Mouse (Mus musculus) layer of hippocampus, adult 8-10 months (tissue): ENCODE results near the gene Ptpn14. TPM values are rescaled to one million over a fixed set of nuclear protein-coding genes. Genes with fewer than 3 reads are reported as not detected.
A peak's percentile ranks its signal among the peaks of the same experiment; 100 is the strongest.

Experiments used
- DNase-seq, 2 experiments: peaks; one replicate each; pipeline ENCODE4 v3.0.0; 2022; ENCODE audit warnings: low spot score in 2 of 2
- total RNA-seq, 4 experiments: library from RNA; stranded (reverse); gene quantifications; 2 replicates each; pipeline ENCODE4 v1.2.4; 2022

The Ptpn14 gene
- total RNA-seq, 4 experiments from 2014 or later = 11.1 to 16.1 (median 12.3) TPM

GRCm38 (mm10) chr1:189717546-189717945 lies 10.5 kb upstream of the Ptpn14 start:
- no peak for DNase-seq

- DNase-seq = no peak
These were observed 9.5 kb upstream of the Ptpn14 start for GRCm38 (mm10) chr1:189718600-189718999.

GRCm38 (mm10) chr1:189726121-189726520 lies 1.9 kb upstream of the Ptpn14 start:
- no peak for DNase-seq

- no peak for DNase-seq
These were observed 653 bp upstream of the Ptpn14 start for GRCm38 (mm10) chr1:189727346-189727883.

- DNase-seq = no peak
These were observed 682 bp downstream of the Ptpn14 start for GRCm38 (mm10) chr1:189728784-189729115.

- DNase-seq = no peak
These were observed 1.2 kb downstream of the Ptpn14 start for GRCm38 (mm10) chr1:189729141-189729815.

GRCm38 (mm10) chr1:189731697-189732096 lies 3.6 kb downstream of the Ptpn14 start:
- no peak for DNase-seq

- DNase-seq = no peak
These were observed 4.1 kb downstream of the Ptpn14 start for GRCm38 (mm10) chr1:189732156-189732555.

- no peak for DNase-seq
These were observed 12.0 kb downstream of the Ptpn14 start for GRCm38 (mm10) chr1:189740075-189740474.

- DNase-seq = no peak
These were observed 14.0 kb downstream of the Ptpn14 start for GRCm38 (mm10) chr1:189742041-189742440.

GRCm38 (mm10) chr1:189743136-189743535 lies 15.1 kb downstream of the Ptpn14 start:
- no peak for DNase-seq

GRCm38 (mm10) chr1:189744914-189745710 lies 17.0 kb downstream of the Ptpn14 start:
- DNase-seq = no peak

- no peak for DNase-seq
These were observed 18.5 kb downstream of the Ptpn14 start for GRCm38 (mm10) chr1:189746520-189746919.

- no peak for DNase-seq
These were observed 21.7 kb downstream of the Ptpn14 start for GRCm38 (mm10) chr1:189749789-189750188.

GRCm38 (mm10) chr1:189750233-189750632 lies 22.2 kb downstream of the Ptpn14 start:
- DNase-seq = no peak

GRCm38 (mm10) chr1:189752245-189752644 lies 24.2 kb downstream of the Ptpn14 start:
- no peak for DNase-seq

- no peak for DNase-seq
These were observed 27.0 kb downstream of the Ptpn14 start for GRCm38 (mm10) chr1:189755072-189755471.

- peak; percentile 33 to 37 for DNase-seq
These were observed 28.4 kb downstream of the Ptpn14 start for GRCm38 (mm10) chr1:189756306-189757053.

- no peak for DNase-seq
These were observed 29.0 kb downstream of the Ptpn14 start for GRCm38 (mm10) chr1:189757054-189757408.

GRCm38 (mm10) chr1:189761581-189762021 lies 33.5 kb downstream of the Ptpn14 start:
- DNase-seq = no peak

GRCm38 (mm10) chr1:189764258-189764657 lies 36.2 kb downstream of the Ptpn14 start:
- DNase-seq = no peak

GRCm38 (mm10) chr1:189767164-189767563 lies 39.1 kb downstream of the Ptpn14 start:
- DNase-seq = no peak
